Mouse (Mus musculus) thymus, adult 2 months (tissue): Measurements from ENCODE around the gene Tmod1.

Experiments used
- CTCF ChIP-seq: fragments of 200-500 bp; IDR thresholded peaks from 2 replicates; pipeline ENCODE4 v1.5.1; 2012; ENCODE audit warnings: mild to moderate bottlenecking, control low read depth, low read length, moderate library complexity, borderline replicate concordance; ENCODE audit not compliant: control insufficient read depth, poor library complexity, insufficient read depth; ENCODE audit errors: extremely low read depth
- POLR2A ChIP-seq: fragments of 200-500 bp; IDR thresholded peaks from 2 replicates; pipeline ENCODE4 v1.6.1; 2012; ENCODE audit warnings: mild to moderate bottlenecking, low read length, control low read depth, moderate library complexity; ENCODE audit not compliant: control insufficient read depth, poor library complexity, insufficient read depth; ENCODE audit errors: extremely low read depth

DNA sequence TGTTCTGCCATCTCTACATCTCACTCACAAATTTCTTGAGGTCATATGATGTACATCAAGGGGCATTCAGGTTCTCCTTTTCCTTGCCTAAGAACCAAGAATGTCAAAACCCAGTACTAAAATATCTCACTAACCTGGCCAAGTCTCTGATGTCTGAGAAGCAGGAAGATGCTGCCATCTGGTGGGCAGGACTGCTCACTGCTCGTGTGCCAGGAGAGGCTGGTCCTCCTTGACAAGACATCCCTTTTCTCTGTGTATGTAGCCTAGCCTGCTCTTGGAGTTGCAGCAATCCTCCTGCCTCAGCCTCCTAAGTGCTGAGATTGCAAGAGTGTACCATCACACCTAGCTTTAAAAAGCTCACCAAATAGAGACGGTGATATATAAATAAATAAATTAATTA, 87.8 kb downstream of the Tmod1 start:
- TF ChIP-seq CTCF (peak; percentile 61; the same call in 1 of the 2 replicates), POLR2A (no peak)
